Mouse (Mus musculus) brown adipose tissue, adult 24 weeks (tissue): ENCODE results near the gene Gm6377. TPM values are rescaled to one million over a fixed set of nuclear protein-coding genes. Genes with fewer than 3 reads are reported as not detected.

Experiments
- H3K27ac ChIP-seq: fragments of 200-500 bp; replicated peaks from 2 replicates; pipeline ENCODE4 v1.5.1; 2012; ENCODE audit warnings: low read depth, mild to moderate bottlenecking, low read length
- H3K4me1 ChIP-seq: fragments of 200-500 bp; 2 replicates; pipeline ENCODE4 v1.6.1; 2012; ENCODE audit warnings: low read length, mixed read lengths; ENCODE audit not compliant: control insufficient read depth, insufficient read depth, insufficient read length
- H3K4me3 ChIP-seq: fragments of 200-500 bp; 2 replicates; pipeline ENCODE4 v1.5.1; 2012; ENCODE audit warnings: low read depth, mild to moderate bottlenecking, low read length, moderate library complexity; ENCODE audit not compliant: insufficient read depth
- polyA plus RNA-seq: library from polyadenylated mRNA; stranded (reverse); fragments of >200 nt; gene quantifications from 2 replicates; pipeline ENCODE4 v1.2.4, GENCODE M21; 2012; ENCODE audit not compliant: missing spikeins, insufficient read depth, insufficient read length

Gm6377 gene
- 0.54 TPM in 1 of 2 replicates, not detected in the other for polyA plus RNA-seq

DNA sequence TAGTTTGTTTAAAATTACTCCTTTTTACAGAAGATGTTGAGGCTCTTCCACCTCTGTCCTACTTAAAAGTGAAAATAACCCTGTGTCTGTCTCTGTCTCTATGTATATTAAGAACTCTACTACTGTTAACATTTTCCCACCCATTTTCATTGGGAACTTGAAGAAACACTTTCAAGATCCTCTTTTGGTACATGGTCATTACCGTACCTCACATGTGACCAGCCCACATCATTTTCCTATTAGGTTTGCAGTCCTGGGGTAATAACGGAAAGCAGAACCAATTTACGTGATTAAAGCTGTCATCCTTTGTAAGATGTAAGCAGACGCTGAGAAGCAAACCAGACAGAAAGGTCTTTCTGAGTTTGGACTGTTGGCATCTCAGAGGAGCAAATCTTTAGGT lies at the start of gene Gm6377:
Gene Gm6377, plus strand, starts transcription at position 289 of the 400 bp plus-strand sequence.
- H3K27ac ChIP-seq = no peak within 1 kb of the TSS
- H3K4me3 ChIP-seq = no peak within 1 kb of the TSS
- H3K4me1 ChIP-seq = no peaks in the 10 kb centered on the region

DNA sequence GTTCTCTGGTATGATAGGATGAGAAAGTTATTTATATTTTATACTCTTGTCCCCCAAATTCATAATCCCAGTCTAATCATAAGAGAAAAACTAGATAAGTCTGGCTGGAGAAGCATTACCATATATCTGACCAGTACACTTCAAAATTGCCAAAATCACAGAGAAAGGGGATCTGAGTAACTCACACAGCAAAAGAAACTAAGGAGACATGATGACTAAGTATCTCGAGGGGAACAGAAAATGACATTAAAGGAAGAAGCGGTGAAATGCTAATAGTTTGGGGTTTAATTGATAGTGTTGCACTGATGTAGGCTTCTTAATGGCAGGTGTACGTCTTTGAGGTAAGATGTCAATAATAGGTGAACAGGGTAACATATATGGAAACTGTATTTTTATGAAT lies 49.4 kb upstream of the Gm6377 start:
- H3K4me3 ChIP-seq = no peak overlapping the region
- H3K27ac ChIP-seq = no peak overlapping the region
- peaks cover 2% of the 10 kb centered on the region for H3K4me1 ChIP-seq

DNA sequence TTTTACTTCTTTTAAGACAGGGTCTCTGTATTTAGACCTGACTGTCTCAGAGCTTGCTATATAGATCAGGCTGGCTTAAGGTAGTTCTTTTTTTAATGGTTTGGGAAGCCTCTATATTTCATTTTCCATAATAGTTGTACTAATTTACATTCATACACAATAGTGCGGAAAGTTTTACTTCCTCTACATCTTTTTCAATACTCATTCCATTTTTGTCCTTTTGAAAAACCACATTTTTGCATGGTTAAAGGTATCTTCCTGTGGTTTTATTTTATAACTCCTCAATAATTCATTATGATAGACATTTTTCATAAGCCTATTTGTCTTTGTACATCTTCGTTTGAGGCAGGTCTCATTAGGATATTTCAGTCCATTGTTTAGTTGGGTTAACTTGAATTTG lies 45.3 kb upstream of the Gm6377 start:
- H3K27ac ChIP-seq = no peak overlapping the region
- H3K4me1 ChIP-seq = no peaks in the 10 kb centered on the region; the same call in 1 of the 2 replicates
- H3K4me3 ChIP-seq = no peak overlapping the region

DNA sequence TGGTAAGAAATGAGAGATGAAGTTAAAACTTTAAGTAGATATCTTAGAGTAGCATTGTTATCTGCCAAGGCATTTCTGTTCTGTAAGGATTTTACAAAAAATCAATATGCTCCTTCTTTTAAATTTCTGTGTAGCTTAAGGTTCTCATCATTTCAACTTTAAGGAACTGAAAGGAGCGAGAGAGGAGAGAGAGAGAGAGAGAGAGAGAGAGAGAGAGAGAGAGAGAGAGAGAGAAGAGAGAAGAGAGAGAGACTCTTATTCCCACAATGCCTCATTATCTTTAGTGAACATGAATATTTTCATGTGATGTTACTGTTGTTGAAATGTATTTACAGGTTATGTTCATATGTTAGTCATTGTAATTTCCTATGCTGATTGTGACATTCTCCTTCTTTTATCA lies 36.2 kb upstream of the Gm6377 start:
- no peaks in the 10 kb centered on the region for H3K4me1 ChIP-seq

DNA sequence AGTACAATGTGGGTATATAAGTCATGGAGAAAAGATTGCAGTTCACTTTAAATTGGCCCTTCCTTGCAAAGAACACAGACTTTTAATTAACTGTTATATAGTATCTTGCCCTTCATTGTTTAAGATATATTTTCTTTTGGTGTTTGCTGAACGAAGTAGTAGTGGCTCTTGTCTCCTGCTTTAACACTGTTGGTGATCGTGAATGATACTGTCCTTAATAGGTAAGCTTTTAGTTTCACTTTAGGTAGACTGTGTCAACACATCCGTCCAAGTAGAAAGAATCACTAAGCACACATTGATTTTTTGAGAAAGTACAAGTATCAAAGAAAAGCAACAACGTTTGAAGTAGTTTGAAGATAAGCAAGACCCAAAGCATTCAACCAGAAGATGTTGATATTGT lies 35.7 kb upstream of the Gm6377 start:
- Histone ChIP-seq H3K4me1 (no peaks in the 10 kb centered on the region), H3K4me3 (no peak overlapping the region), H3K27ac (no peak overlapping the region)

More for the DNA sequence above, 36.2 kb upstream of the Gm6377 start:
- no peak overlapping the region for H3K27ac ChIP-seq
- H3K4me3 ChIP-seq = no peak overlapping the region

DNA sequence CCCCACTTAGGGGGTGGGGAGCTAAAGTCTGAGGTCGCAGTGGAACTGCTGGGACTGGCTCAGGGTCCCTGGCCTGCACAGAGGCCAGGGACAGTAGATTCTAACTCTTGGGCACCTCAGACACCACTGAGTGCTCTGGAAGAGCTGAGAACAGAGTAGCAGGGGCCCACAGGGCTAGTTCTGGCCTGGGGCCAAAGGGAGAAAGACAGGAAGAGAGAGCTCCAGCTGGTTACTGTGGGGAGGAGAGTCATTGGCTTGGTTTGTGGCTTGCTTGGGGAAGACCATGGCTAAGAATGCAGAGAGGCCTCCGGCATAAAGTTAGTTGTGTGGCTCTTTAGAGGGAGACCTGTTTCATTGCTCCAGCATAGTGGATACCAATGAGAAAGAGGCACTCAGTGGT lies 21.5 kb upstream of the Gm6377 start:
- Histone ChIP-seq H3K27ac (no peak overlapping the region), H3K4me1 (no peaks in the 10 kb centered on the region), H3K4me3 (no peak overlapping the region)

DNA sequence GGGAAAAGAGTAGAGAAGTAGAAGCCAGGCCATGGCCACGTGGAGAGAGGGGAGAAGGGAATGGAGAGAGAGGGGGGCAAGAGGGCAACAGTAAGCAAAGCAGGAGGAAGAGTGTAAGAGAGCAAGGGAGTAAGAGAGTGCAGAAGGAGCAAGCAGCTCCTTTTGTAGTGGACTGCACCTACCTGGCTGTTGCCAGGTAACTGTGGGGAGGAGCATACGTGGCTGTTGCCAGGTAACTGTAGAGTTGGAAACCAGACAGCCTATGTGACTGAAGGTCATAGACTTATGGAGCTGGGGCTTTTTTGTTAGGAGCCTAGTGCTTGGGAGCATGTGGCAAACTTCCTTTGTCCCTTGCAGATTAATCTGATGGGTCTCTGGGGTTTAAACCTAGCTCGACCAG lies 21.1 kb upstream of the Gm6377 start:
- Histone ChIP-seq H3K4me1 (no peaks in the 10 kb centered on the region), H3K4me3 (no peak overlapping the region), H3K27ac (no peak overlapping the region)

DNA sequence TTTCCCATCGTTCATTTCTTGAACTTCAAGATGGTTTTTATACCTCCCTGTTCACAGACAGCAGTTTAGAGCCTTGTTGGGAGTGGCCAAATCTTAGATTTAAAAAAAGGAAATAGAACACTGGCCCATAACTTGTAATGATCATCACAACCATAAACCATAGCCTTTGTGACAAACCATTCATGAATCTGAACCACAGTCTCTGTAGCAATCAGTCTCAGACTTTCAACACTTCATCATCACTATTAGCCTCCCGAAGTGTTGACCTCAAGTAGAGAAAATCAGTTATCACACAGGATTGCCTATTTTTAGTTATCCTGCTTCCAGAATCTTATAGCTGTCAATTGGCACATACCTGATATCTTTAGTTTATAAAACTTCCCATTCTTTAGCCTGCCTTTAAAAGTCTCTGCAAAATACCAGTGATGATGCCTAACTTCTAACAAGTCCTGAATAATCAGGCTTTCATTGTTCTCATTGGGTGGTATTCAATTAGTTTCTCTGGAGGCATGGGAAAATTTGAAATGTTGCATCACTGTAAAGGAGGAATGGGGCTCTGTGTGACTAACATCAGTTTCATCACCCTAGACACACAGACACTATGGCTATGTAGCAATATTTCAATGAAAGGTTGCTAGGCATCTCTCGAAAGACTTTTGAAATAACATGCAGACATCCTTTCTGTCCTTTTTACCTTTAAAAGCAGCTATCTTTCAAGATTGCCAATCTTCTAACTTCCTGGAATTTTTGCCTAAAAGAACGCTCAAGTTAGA lies 11.7 kb upstream of the Gm6377 start:
- no peak overlapping the region for H3K27ac ChIP-seq
- no peaks in the 10 kb centered on the region for H3K4me1 ChIP-seq
- H3K4me3 ChIP-seq = no peak overlapping the region

DNA sequence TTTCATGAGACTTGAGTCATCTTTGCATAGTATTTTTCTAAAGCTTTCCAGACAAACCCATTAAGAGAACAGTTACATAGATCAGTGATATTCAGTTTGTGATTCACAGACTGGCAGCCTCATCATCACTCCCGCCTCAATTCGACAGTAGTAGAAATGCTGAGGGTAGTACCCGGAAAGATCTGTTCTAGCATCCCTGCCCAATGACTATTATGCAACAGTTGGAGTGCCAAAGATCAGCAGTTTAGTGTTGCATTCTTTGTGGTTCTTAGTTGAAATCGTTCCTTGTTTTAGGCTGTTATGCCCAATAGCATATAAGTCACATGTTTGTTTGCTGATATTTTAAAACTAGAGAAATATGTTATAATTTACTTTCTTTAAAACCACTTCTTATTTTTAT lies 6.9 kb upstream of the Gm6377 start:
- no peak overlapping the region for H3K4me3 ChIP-seq
- H3K27ac ChIP-seq = no peak overlapping the region
- H3K4me1 ChIP-seq = peaks cover 4% of the 10 kb centered on the region; the same call in 1 of the 2 replicates

DNA sequence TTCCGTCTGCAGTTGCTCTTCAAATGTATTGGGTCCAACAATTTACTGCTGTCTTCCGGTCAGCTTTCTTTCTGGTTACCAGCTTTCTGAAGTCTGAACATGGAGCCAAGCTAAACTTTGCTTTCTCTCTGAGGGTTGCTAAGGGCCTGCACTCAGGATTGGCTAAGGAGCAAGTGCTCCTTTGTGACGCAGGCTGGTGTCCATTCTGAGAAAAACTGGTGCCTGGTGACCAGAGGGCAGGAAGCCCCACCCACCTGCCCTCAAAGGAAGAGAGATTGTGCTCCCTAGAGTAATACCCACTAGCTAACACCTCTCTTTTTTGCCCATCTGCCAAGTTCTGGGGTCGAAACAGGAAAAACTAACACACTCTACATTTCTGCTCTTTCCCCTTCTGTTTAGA lies 5.6 kb upstream of the Gm6377 start:
- Histone ChIP-seq H3K27ac (peak overlapping the region; percentile 95), H3K4me1 (peaks cover 4% of the 10 kb centered on the region; the same call in 1 of the 2 replicates), H3K4me3 (no peak overlapping the region)

DNA sequence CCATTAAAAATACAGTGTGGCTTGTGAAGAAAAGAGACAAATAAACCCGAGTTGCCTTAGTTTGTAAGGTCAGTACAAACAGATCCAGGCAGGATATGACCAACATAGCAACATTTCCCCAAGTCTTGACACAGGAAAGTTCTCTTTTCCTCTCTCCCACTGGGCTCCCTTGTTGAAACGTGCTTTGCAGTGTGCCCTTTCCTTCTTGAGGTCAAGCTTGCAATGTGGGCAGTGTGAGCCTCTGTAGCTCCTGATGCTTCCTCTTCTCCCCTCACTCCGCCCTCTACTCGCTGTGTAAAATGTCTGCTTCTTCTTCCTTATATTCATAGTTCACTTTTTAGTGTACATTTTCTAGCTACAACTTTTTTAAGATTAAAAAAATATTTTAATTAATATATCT lies 5.1 kb upstream of the Gm6377 start:
- peaks cover 4% of the 10 kb centered on the region; the same call in 1 of the 2 replicates for H3K4me1 ChIP-seq
- H3K27ac ChIP-seq = peak overlapping the region; percentile 95
- no peak overlapping the region for H3K4me3 ChIP-seq

DNA sequence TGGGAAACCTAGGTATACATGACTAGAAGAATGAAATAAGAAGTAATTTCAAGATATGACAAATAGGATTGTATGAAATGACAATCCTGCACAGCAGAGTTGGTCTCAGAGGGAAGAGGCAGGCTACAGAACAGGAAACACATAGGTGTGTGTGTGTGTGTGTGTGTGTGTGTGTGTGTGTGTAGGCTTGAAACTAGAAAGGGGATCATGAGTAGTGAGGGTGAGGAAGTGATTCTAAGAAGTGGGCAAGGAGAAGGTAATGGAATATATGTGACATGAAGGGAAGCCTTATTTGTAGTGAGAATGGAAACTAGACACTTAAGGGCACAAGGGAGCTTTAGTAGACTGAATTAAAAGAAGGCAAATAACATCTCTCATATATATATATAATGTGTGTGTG lies 11.3 kb downstream of the Gm6377 start:
- H3K27ac ChIP-seq = no peak overlapping the region
- no peaks in the 10 kb centered on the region for H3K4me1 ChIP-seq
- H3K4me3 ChIP-seq = no peak overlapping the region

DNA sequence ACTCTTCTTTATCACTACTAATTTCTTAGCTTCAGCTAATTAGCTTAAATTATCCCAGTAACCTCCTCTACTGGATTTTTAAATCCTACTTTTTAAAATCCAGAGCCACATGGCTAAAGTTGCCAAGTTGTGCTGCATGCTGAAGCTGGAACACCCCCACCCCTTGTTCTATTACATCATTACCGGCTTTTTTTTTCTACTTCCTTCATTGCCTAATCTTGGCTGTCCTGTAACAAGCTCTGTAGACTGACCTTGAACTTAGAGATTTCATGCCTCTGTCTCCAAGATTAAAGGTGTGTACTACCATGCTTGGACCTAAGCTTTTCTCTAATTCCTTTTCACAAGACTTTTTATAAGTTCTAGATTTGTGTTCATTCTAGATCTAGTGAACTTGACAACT lies 32.2 kb downstream of the Gm6377 start:
- Histone ChIP-seq H3K4me1 (no peaks in the 10 kb centered on the region), H3K4me3 (no peak overlapping the region), H3K27ac (no peak overlapping the region)

DNA sequence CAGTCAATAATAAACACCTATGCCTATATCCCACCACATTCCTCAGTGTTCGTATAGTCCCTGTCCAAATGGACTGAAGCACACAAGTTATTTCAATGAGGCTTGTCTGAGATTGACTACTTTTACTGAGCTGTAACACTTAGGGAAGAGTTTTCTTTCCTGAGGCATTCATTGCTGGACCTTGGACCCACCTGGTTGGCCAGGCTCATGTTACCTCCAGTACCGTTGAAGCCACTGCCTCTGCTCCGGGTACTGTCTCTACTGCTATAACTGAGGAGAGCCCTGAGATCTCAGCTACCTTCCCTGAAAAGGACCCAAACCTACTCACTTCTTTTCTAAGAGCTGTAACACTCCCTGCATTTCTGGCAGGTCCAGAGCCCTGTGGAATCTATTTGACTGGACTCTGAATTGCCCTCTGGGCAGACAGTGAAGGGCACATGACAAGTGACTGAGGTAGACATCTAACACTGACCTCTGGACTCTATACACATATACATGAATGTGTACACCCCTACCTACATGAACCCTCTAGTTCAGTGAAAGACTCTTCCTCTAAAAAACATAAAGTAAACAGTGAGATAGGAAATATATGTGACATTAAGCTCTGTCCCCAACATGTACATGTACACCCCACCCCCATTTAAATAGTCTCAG lies 39.0 kb downstream of the Gm6377 start:
- H3K27ac ChIP-seq = no peak overlapping the region
- no peaks in the 10 kb centered on the region for H3K4me1 ChIP-seq
- no peak overlapping the region for H3K4me3 ChIP-seq

DNA sequence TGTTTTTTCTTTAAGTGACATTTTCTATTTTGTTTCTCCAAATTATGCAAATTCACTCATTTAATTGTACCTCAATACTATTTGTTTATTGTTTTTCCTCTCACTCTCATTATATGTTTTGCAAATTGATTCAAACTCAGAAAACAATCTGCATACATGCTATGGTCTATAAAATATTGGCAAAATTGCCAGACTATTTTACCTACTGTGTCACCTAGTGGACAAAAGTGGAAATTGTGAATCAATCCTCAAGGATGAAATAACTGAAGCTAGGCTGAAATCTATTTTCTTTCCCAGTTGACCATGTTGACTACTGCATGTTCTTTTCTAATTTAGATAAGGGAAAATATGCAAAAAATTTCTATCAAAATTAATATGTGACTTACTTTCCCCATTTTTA lies 41.6 kb downstream of the Gm6377 start:
- Histone ChIP-seq H3K4me3 (no peak overlapping the region), H3K4me1 (no peaks in the 10 kb centered on the region), H3K27ac (no peak overlapping the region)
